Mouse (Mus musculus) forebrain, embryonic 15.5 days (tissue): ENCODE results near the gene Sh3d19. TPM values are rescaled to one million over a fixed set of nuclear protein-coding genes. Genes with fewer than 3 reads are reported as not detected.
"Not testable (repeated sequence)": the region's sequence is repeated elsewhere in the genome, so short reads cannot be mapped to it uniquely, and the experiment has no call there.

ENCODE experiments used
- ATAC-seq: fragments of 200-750 bp; cut with Nextera tagmentation; replicated peaks from 2 replicates; pipeline ENCODE4 v1.8.0; 2017; ENCODE audit warnings: mild to moderate bottlenecking, moderate TSS enrichment, moderate library complexity
- H3K27ac ChIP-seq: fragments of 300-500 bp; sonication (generic); replicated peaks from 2 replicates; pipeline ENCODE4 v1.5.1; 2015; ENCODE audit warnings: mild to moderate bottlenecking, inconsistent platforms
- H3K27me3 ChIP-seq: fragments of 300-500 bp; sonication (generic); 2 replicates; pipeline ENCODE4 v1.6.1; 2015; ENCODE audit warnings: inconsistent platforms
- H3K36me3 ChIP-seq: fragments of 300-500 bp; sonication (generic); 2 replicates; pipeline ENCODE4 v1.6.1; 2015; ENCODE audit warnings: mild to moderate bottlenecking, inconsistent platforms
- H3K4me1 ChIP-seq: fragments of 300-500 bp; sonication (generic); 2 replicates; pipeline ENCODE4 v1.6.1; 2015; ENCODE audit warnings: inconsistent platforms
- H3K4me2 ChIP-seq: fragments of 300-500 bp; sonication (generic); replicated peaks from 2 replicates; pipeline ENCODE4 v1.6.1; 2015; ENCODE audit warnings: mild to moderate bottlenecking, inconsistent platforms
- H3K4me3 ChIP-seq: fragments of 300-500 bp; sonication (generic); 2 replicates; pipeline ENCODE4 v1.5.1; 2015; ENCODE audit warnings: mild to moderate bottlenecking, inconsistent platforms
- H3K9ac ChIP-seq: fragments of 300-500 bp; sonication (generic); replicated peaks from 2 replicates; pipeline ENCODE4 v1.6.1; 2015; ENCODE audit warnings: mild to moderate bottlenecking, inconsistent platforms
- H3K9me3 ChIP-seq: fragments of 300-500 bp; sonication (generic); 2 replicates; pipeline ENCODE4 v1.6.1; 2016; ENCODE audit warnings: inconsistent platforms
- WGBS: fragments of 180-500 bp; shearing (Covaris S2); methylation state at CpG from one replicate; pipeline ENCODE4 v1.1.7; 2015; ENCODE audit warnings: mixed read lengths; 5-methylcytosine and 5-hydroxymethylcytosine counted together
- polyA plus RNA-seq: library from polyadenylated mRNA; unstranded; fragments of >200 nt; fragmentation: Nextera tagmentation; extraction: Ambion mirVana; gene quantifications from 2 replicates; pipeline ENCODE4 v1.2.1, GENCODE M21; 2015

Gene Sh3d19
- polyA plus RNA-seq, 1 experiment from 2014 or later, result 9.6 TPM

- Histone ChIP-seq H3K4me2 (no peak overlapping the region), H3K4me3 (no peak overlapping the region), H3K27me3 (no peaks in the 10 kb centered on the region), H3K9ac (no peak overlapping the region), H3K9me3 (no peaks in the 10 kb centered on the region), H3K4me1 (no peaks in the 10 kb centered on the region), H3K27ac (no peak overlapping the region), H3K36me3 (no peaks in the 10 kb centered on the region)
- ATAC-seq, result no peak
- 90% methylated on average over 10 of the region's 10 CpGs for WGBS
These were observed 18.1 kb upstream of the Sh3d19 start for GRCm38 (mm10) chr3:85952696-85953283.

- no peaks in the 10 kb centered on the region for H3K36me3 ChIP-seq
- no peak overlapping the region for H3K27ac ChIP-seq
- no peaks in the 10 kb centered on the region for H3K27me3 ChIP-seq
- H3K9ac ChIP-seq, result no peak overlapping the region
- H3K9me3 ChIP-seq, result no peaks in the 10 kb centered on the region
- H3K4me3 ChIP-seq, result no peak overlapping the region
- 48% methylated on average over 9 of the region's 9 CpGs for WGBS
- no peaks in the 10 kb centered on the region for H3K4me1 ChIP-seq
- peak; percentile 41; the same call in 1 of the 2 replicates for ATAC-seq
- no peak overlapping the region for H3K4me2 ChIP-seq
These were observed 15.6 kb upstream of the Sh3d19 start for GRCm38 (mm10) chr3:85955269-85955668.

- Histone ChIP-seq H3K4me1 (no peaks in the 10 kb centered on the region), H3K9me3 (no peaks in the 10 kb centered on the region), H3K9ac (no peak overlapping the region), H3K27ac (no peak overlapping the region), H3K36me3 (no peaks in the 10 kb centered on the region), H3K4me3 (no peak overlapping the region), H3K4me2 (no peak overlapping the region), H3K27me3 (no peaks in the 10 kb centered on the region)
- WGBS, result 91% methylated on average over 5 of the region's 5 CpGs
- ATAC-seq, result no peak
These were observed 15.2 kb upstream of the Sh3d19 start for GRCm38 (mm10) chr3:85955704-85956103.

- Histone ChIP-seq H3K9me3 (no peaks in the 10 kb centered on the region), H3K9ac (no peak overlapping the region), H3K36me3 (no peaks in the 10 kb centered on the region), H3K27ac (no peak overlapping the region), H3K27me3 (no peaks in the 10 kb centered on the region), H3K4me1 (no peaks in the 10 kb centered on the region), H3K4me2 (no peak overlapping the region), H3K4me3 (no peak overlapping the region)
- 93% methylated on average over 1 of the region's 1 CpGs for WGBS
- no peak for ATAC-seq
These were observed 11.2 kb upstream of the Sh3d19 start for GRCm38 (mm10) chr3:85959669-85960068.

- no peaks in the 10 kb centered on the region for H3K4me1 ChIP-seq
- no peak overlapping the region for H3K27ac ChIP-seq
- no peak overlapping the region for H3K4me2 ChIP-seq
- no peak for ATAC-seq
- H3K9me3 ChIP-seq, result no peaks in the 10 kb centered on the region
- no peaks in the 10 kb centered on the region for H3K36me3 ChIP-seq
- H3K4me3 ChIP-seq, result no peak overlapping the region
- WGBS, result 49% methylated on average over 5 of the region's 5 CpGs
- no peaks in the 10 kb centered on the region for H3K27me3 ChIP-seq
- H3K9ac ChIP-seq, result no peak overlapping the region
These were observed 9.8 kb upstream of the Sh3d19 start for GRCm38 (mm10) chr3:85961134-85961533.

GRCm38 (mm10) chr3:85965479-85965878 lies 5.4 kb upstream of the Sh3d19 start:
- H3K4me1 ChIP-seq, result peaks cover 3% of the 10 kb centered on the region; the same call in 1 of the 2 replicates
- no peaks in the 10 kb centered on the region for H3K9me3 ChIP-seq
- no peak overlapping the region for H3K27ac ChIP-seq
- no peak overlapping the region for H3K4me3 ChIP-seq
- 94% methylated on average over 4 of the region's 4 CpGs for WGBS
- no peak overlapping the region for H3K4me2 ChIP-seq
- no peaks in the 10 kb centered on the region for H3K36me3 ChIP-seq
- H3K9ac ChIP-seq, result no peak overlapping the region
- no peaks in the 10 kb centered on the region for H3K27me3 ChIP-seq
- no peak for ATAC-seq

GRCm38 (mm10) chr3:85969040-85969439 lies 1.9 kb upstream of the Sh3d19 start:
- no peaks in the 10 kb centered on the region for H3K27me3 ChIP-seq
- H3K4me3 ChIP-seq, result no peak overlapping the region
- H3K4me2 ChIP-seq, result no peak overlapping the region
- peaks cover 12% of the 10 kb centered on the region for H3K4me1 ChIP-seq
- ATAC-seq, result no peak
- H3K27ac ChIP-seq, result no peak overlapping the region
- WGBS, result 92% methylated on average over 8 of the region's 8 CpGs
- no peak overlapping the region for H3K9ac ChIP-seq
- no peaks in the 10 kb centered on the region for H3K36me3 ChIP-seq
- no peaks in the 10 kb centered on the region for H3K9me3 ChIP-seq

GRCm38 (mm10) chr3:85971599-85971975 lies 678 bp downstream of the Sh3d19 start:
- no peak for ATAC-seq
- peak overlapping the region; percentile 82 for H3K9ac ChIP-seq
- peaks cover 12% of the 10 kb centered on the region for H3K4me1 ChIP-seq
- 2% methylated on average over 13 of the region's 13 CpGs for WGBS
- H3K27ac ChIP-seq, result no peak overlapping the region
- peak overlapping the region; percentile 79 for H3K4me2 ChIP-seq
- no peaks in the 10 kb centered on the region for H3K36me3 ChIP-seq
- H3K4me3 ChIP-seq, result peak overlapping the region; percentile 75
- H3K27me3 ChIP-seq, result no peaks in the 10 kb centered on the region
- H3K9me3 ChIP-seq, result no peaks in the 10 kb centered on the region

GRCm38 (mm10) chr3:85973376-85974140 lies 2.6 kb downstream of the Sh3d19 start:
- Histone ChIP-seq H3K4me3 (no peak overlapping the region), H3K36me3 (no peaks in the 10 kb centered on the region), H3K4me2 (no peak overlapping the region), H3K9me3 (no peaks in the 10 kb centered on the region), H3K27ac (no peak overlapping the region), H3K27me3 (no peaks in the 10 kb centered on the region), H3K9ac (no peak overlapping the region), H3K4me1 (peaks cover 12% of the 10 kb centered on the region)
- no peak for ATAC-seq
- 88% methylated on average over 10 of the region's 10 CpGs for WGBS

- no peak for ATAC-seq
- WGBS, result 86% methylated on average over 4 of the region's 4 CpGs
- Histone ChIP-seq H3K36me3 (no peaks in the 10 kb centered on the region), H3K27me3 (no peaks in the 10 kb centered on the region), H3K9me3 (no peaks in the 10 kb centered on the region), H3K9ac (no peak overlapping the region), H3K27ac (no peak overlapping the region), H3K4me1 (peaks cover 12% of the 10 kb centered on the region), H3K4me2 (no peak overlapping the region), H3K4me3 (no peak overlapping the region)
These were observed 3.5 kb downstream of the Sh3d19 start for GRCm38 (mm10) chr3:85974451-85974850.

- Histone ChIP-seq H3K27ac (no peak overlapping the region), H3K4me2 (no peak overlapping the region), H3K4me3 (no peak overlapping the region), H3K36me3 (no peaks in the 10 kb centered on the region), H3K9me3 (no peaks in the 10 kb centered on the region), H3K4me1 (no peaks in the 10 kb centered on the region), H3K9ac (no peak overlapping the region), H3K27me3 (no peaks in the 10 kb centered on the region)
- WGBS, result 92% methylated on average over 4 of the region's 4 CpGs
- no peak for ATAC-seq
These were observed 9.1 kb downstream of the Sh3d19 start for GRCm38 (mm10) chr3:85980036-85980435.

- ATAC-seq, H3K27me3 ChIP-seq, H3K9me3 ChIP-seq: not testable (repeated sequence)
These were observed 10.9 kb downstream of the Sh3d19 start for GRCm38 (mm10) chr3:85981761-85982160.

GRCm38 (mm10) chr3:85984537-85984936 lies 13.6 kb downstream of the Sh3d19 start:
- H3K4me1 ChIP-seq, result no peaks in the 10 kb centered on the region
- no peaks in the 10 kb centered on the region for H3K9me3 ChIP-seq
- H3K4me2 ChIP-seq, result no peak overlapping the region
- no peak overlapping the region for H3K27ac ChIP-seq
- no peaks in the 10 kb centered on the region for H3K36me3 ChIP-seq
- H3K9ac ChIP-seq, result no peak overlapping the region
- WGBS, result 92% methylated on average over 6 of the region's 6 CpGs
- no peaks in the 10 kb centered on the region for H3K27me3 ChIP-seq
- H3K4me3 ChIP-seq, result no peak overlapping the region
- ATAC-seq, result no peak

More at GRCm38 (mm10) chr3:85981761-85982160, 10.9 kb downstream of the Sh3d19 start:
- not testable (repeated sequence) for H3K4me1 ChIP-seq, H3K4me3 ChIP-seq, H3K36me3 ChIP-seq, H3K9ac ChIP-seq, H3K4me2 ChIP-seq, H3K27ac ChIP-seq
- 78% methylated on average over 3 of the region's 3 CpGs for WGBS
